Mouse (Mus musculus) CH12F3 (cell line): ENCODE measurements around the gene Kcnk4.

Source experiments
- in situ Hi-C: fragments of 300-500 bp; cut with MboI; formaldehyde crosslinking; loops from 2 replicates; pipeline ENCODE4 v1.14.3; 2020; ENCODE audit warnings: low sequenced_read_pairs

Gene Kcnk4

DNA sequence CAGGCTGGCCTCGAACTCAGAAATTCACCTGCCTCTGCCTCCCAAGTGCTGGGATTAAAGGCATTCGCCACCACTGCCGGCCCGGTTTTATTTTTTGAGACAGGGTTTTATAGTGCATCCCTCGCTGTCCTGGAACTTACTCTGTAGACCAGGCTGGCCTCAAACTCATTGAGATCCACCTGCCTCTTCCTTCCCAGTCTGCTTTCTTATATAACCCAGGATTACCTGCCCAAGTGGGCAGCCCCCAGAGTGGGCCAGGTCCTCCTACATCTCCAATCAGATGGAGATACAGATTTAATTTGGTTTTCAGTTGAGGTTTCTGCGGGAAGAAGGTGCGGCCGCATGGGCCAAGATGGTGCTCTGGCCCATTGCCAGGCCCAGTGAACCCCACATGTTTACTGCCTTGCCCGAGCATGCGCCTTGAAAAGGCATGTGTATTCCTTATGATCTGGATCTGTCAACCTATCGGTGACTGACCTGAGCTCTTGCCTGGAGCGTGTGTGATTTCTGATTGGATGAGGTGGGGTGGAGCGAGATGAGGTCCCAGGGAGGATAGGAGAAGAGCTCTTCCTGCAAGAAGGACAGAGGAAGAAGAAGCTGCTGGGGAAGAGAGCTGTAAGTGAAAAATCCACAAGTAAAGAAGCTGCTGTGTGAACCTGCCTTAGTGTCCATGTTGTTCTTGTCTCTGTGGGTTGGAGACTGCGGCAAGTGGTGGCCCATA, 40.4 kb downstream of the Kcnk4 start:
- in situ Hi-C loops = no loop called here

DNA sequence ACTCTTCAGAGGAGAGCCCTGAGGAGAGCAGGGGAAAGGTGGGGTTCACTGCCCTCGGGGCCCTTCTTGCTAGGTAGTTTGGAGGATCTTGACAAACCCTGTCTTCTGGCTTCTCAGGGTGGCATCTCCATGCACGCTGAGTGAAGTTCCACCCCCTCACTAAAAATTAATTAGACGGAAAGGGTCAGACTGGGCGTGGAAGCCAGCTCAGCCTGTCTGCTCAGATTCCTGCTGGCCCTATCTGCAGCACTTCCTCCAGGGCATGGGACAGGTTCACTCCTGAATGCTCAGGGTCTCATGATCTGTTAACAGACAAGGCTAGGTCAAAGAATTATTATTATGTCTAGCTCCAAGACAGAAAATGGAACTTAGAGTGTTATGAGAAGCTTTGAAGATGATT, 41.8 kb downstream of the Kcnk4 start:
- in situ Hi-C loops = no loop called here

DNA sequence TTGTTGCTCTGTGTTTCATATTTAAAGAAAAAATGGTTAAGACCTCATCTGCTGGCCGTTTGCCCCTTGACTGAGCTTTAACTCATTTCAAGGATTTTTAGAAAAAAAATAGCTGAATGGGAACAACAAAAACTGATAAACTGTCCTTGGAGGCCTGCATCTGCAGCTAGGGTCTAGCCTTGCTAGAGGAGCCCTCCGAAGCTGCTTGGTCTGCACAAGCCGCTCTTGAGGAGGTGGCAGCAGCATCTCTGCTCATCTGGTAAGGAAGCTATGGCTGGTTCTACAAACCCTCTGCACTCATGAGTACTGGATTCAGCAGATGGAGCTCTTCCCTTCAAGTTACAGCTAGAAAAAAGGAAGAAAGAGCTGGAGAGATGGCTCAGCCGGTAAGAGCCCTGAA, 56.4 kb downstream of the Kcnk4 start:
- in situ Hi-C loops = no loop called here

DNA sequence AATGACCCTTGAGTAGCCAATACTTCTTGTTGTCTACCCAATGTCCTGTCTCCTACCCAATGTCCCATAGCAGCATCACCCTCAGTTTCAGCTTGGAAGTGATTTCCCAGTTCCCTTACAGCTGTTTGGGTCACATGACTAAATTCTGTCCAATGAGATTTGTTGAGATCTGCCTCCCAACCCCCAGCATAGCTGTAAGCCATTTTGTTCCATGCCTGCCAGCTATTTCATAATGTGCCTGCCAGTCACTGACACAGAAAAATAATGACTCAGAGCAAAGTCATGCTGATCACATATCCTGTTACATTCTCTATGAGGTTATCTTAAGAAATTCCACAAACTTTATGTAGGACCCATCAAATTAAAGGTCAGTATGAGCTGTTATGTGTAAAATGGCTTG, 57.5 kb downstream of the Kcnk4 start:
- in situ Hi-C loops = no loop called here

DNA sequence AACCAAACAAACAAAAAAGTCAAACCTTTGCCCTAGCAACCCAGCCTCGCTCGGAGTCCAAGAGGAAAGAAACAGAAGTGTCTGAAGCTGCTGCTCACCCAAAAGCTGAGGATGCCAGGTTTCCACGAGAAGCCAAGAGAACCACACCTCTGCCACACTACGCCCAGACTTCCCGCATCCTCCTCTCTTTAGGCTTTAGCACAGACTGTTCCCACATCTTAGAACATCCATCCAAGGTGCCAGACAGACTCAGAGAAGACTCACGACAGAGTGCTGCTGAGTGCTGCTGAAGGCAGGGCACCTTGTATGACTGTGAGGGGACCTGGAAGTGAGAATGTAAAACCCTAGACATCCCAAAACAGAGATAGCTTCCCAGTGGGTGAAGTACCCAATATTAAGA, 58.5 kb downstream of the Kcnk4 start:
- in situ Hi-C loops = no loop called here

DNA sequence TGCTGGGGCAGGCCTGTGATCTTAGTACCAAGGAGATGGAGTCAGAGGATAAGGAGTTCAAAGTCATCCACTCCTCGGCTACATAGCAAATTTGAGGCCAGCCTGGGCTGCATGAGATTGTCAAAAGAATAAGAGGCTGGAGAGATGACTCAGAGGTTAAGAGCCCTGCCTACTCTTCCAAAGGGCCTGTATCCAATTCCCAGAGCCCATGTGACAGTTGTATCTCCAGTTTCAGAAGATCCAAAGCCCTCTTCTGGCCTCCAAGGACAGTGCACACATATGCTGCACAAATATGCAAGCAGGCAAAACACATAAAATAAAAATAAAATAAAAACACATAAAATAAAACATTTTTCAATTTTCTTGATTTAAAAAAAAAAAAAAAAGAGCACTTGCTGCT, 60.1 kb downstream of the Kcnk4 start:
- in situ Hi-C loops = no loop called here
